Comparison of ENCODE assay signal across 8 mouse cellular contexts in the genomic region with DNA sequence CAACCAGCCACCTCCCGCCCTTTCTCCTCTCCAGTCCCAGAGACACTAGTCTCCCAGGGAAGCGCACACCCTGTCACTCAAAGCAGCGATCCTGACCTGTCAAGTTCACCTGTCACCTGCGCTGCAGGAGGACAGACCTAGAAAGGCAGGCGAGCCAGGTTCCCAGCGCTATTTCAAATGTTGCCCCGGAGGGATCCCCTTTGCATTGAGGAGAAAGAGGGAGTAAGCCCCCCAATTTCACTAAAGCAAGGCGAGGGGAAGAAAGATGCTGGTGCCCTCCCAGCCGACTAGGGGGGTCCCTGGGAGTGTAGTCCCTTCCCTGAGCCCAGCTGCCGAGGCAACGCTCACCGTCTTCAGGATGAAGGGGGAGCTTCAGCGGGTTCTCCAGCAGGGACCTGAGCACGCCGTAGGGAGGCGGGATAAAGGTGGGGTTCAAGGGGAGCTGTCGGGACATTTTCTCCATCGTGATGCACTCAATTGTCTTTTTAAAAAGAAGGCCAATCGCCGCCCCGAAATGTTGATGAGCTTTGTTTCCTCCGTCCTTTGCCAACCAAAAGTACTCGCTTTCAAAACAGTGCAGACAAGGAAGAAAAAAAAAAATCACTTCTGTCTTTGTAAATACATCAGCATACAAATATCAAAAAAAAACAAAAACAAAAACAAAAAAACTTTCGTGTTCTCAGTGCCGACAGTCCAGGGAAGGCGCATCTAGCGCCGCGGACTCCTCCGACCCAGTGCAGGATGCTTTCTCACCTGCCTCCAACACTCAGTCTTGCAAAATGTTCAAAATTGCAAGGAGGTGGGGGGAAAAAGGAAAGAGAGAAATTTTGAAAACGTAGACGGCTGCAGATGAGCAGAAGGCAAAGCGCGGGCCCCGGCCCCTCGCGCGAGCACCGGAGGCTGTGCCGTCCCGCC. TPM values are rescaled to one million over a fixed set of nuclear protein-coding genes. Genes with fewer than 3 reads are reported as not detected.
DNase-seq lines count a peak whose midpoint lies in the region; ATAC-seq and TF ChIP-seq lines count a peak whose summit lies in the region.

No protein-coding gene starts in this region.

- peak overlapping the region; percentile 87 for H3K4me3 ChIP-seq in left cerebral cortex, adult 2 months
- H3K4me3 ChIP-seq in heart, embryonic 15.5 days = peak overlapping the region; percentile 66
- H3K4me3 ChIP-seq in limb, embryonic 12.5 days (replicated peaks) = peak overlapping the region; percentile 45
- peak overlapping the region; percentile 51 for H3K4me3 ChIP-seq in neural tube, embryonic 15.5 days (replicated peaks)

- 1% methylated on average over 41 of the region's 41 CpGs for WGBS in heart, embryonic 15.5 days
- under 1% methylated on average over 39 of the region's 41 CpGs for WGBS in limb, embryonic 12.5 days
- WGBS in neural tube, embryonic 15.5 days = under 1% methylated on average over 40 of the region's 41 CpGs

- peak overlapping the region; percentile 78 for H3K27ac ChIP-seq in left cerebral cortex, adult 2 months
- no peak overlapping the region for H3K27ac ChIP-seq in heart, embryonic 15.5 days
- H3K27ac ChIP-seq in limb, embryonic 12.5 days = no peak overlapping the region
- H3K27ac ChIP-seq in neural tube, embryonic 15.5 days (replicated peaks) = no peak overlapping the region

- peak overlapping the region; percentile 60 for H3K9ac ChIP-seq in heart, embryonic 15.5 days
- no peak overlapping the region; the same call in 1 of the 2 replicates for H3K9ac ChIP-seq in limb, embryonic 12.5 days (replicated peaks)
- peak overlapping the region; percentile 53 for H3K9ac ChIP-seq in neural tube, embryonic 15.5 days (replicated peaks)

- H3K27me3 ChIP-seq in heart, embryonic 15.5 days = peaks cover 8% of the 10 kb centered on the region
- peaks cover 74% of the 10 kb centered on the region for H3K27me3 ChIP-seq in limb, embryonic 12.5 days
- H3K27me3 ChIP-seq in neural tube, embryonic 15.5 days (replicated peaks) = peaks cover 41% of the 10 kb centered on the region

- no peaks in the 10 kb centered on the region for H3K36me3 ChIP-seq in heart, embryonic 15.5 days
- H3K36me3 ChIP-seq in limb, embryonic 12.5 days = no peaks in the 10 kb centered on the region
- no peaks in the 10 kb centered on the region for H3K36me3 ChIP-seq in neural tube, embryonic 15.5 days

- ATAC-seq in heart, embryonic 15.5 days (replicated peaks; ENCODE audit: insufficient number of reproducible peaks, insufficient read depth, low FRiP score, low read depth) = no peak
- ATAC-seq in limb, embryonic 12.5 days (ENCODE audit: insufficient number of reproducible peaks, insufficient read depth, low FRiP score, low TSS enrichment, low read depth) = peak; percentile 68
- peak; percentile 62 for ATAC-seq in neural tube, embryonic 15.5 days (ENCODE audit: low FRiP score)

- intact Hi-C loops in left cerebral cortex, adult 2 months (cut with DNase I) = loop anchor here (1.0 to 5.0 kb wide), 6 partner anchors 21 to 208 kb away; no protein-coding TSS in a partner anchor

- no peaks in the 10 kb centered on the region for H3K9me3 ChIP-seq in heart, embryonic 15.5 days (replicated peaks)
- H3K9me3 ChIP-seq in limb, embryonic 12.5 days = no peaks in the 10 kb centered on the region
- no peaks in the 10 kb centered on the region for H3K9me3 ChIP-seq in neural tube, embryonic 15.5 days (replicated peaks)

- no peak for TF ChIP-seq CTCF in left cerebral cortex, adult 2 months (IDR thresholded peaks at IDR 0.05)

- DNase-seq in left cerebral cortex, adult 2 months (ENCODE audit: extremely low spot score in 1 of 2, low spot score in 2 of 2) = peak in 1 of 2 experiments; percentile 33
- DNase-seq in left cerebral cortex, adult 18-20 months (ENCODE audit: low spot score in 2 of 2) = no peak
- peak; percentile 22 for DNase-seq in ZHBTc4 (ENCODE audit: low read depth, low spot score)
- DNase-seq in ovary, postnatal 10 days (ENCODE audit: low spot score) = no peak
- no peak for DNase-seq in adrenal gland, postnatal 14 days

- H3K4me1 ChIP-seq in heart, embryonic 15.5 days (replicated peaks) = peaks cover 25% of the 10 kb centered on the region
- peaks cover 14% of the 10 kb centered on the region for H3K4me1 ChIP-seq in limb, embryonic 12.5 days (replicated peaks)
- peaks cover 34% of the 10 kb centered on the region for H3K4me1 ChIP-seq in neural tube, embryonic 15.5 days

- peak overlapping the region; percentile 99 for H3K4me2 ChIP-seq in heart, embryonic 15.5 days
- H3K4me2 ChIP-seq in limb, embryonic 12.5 days = peak overlapping the region; percentile 86
- H3K4me2 ChIP-seq in neural tube, embryonic 15.5 days = peak overlapping the region; percentile 96

RNA-seq across cellular contexts. Expression of gene Hlf, which starts 0.5 kb away (rescaled TPM):
- 100 to 1,000 TPM; 138 to 143 TPM for total RNA-seq in left cerebral cortex, adult 2 months (2021)
- total RNA-seq in left cerebral cortex, adult 18-20 months (2021) = 100 to 1,000 TPM; 124 to 142 TPM
- 4.7 and 4.9 TPM in 2 replicates for polyA plus RNA-seq in heart, embryonic 15.5 days (2015; fragmentation: Nextera tagmentation; extraction: Ambion mirVana)
- 0.41 and 0.49 TPM in 2 replicates for polyA plus RNA-seq in limb, embryonic 12.5 days (2016; fragmentation: Nextera tagmentation; extraction: Ambion mirVana)
- polyA plus RNA-seq in neural tube, embryonic 15.5 days (2015; fragmentation: Nextera tagmentation; extraction: Ambion mirVana) = 2.6 and 3.2 TPM in 2 replicates
- 28.2 and 29.1 TPM in 2 replicates for total RNA-seq in adrenal gland, postnatal 14 days (2021)
